Mouse (Mus musculus): Measurements from ENCODE around the gene Iqca.

Iqca gene

DNA sequence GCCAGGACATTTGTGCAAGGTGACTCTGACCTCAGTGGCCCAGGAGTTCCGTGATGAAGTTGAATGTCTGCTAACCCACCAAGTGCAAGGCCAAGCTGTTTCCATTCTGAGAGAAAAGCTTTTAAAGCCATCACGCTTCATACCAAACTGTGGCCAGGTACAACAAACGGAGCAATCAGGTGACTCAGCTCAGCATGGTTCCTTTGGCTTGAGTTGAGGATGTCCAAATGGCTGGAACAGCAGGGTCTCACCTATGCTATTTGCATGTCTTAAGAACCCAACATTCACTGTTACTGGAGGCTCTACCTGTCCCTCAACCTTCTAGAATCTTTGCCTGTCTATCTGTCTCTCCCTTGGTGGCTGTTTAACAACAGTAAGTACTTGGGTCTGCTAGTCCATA is 93.1 kb downstream of the Iqca start:
- no peak for DNase-seq (ENCODE audit: low spot score)

DNA sequence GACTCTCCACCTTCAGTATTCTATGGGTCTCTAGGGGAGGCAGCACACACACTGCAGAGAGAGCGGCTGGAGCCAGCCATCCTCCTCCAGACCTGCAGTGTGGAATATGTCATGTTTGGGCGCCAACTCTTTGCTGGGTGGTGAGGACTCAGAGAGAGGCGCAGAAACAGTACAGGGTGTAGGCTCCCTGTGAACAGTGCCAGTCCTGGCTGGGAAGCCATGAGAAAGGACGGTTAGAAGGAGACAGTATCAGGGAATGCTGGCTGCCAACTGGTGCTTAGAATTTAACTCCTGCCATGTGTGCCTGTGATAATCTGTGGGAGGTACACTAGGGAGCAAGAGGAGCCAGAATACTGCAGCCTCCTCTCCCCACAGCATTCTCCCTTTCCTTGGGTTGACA is 98.2 kb downstream of the Iqca start:
- no peak for DNase-seq (ENCODE audit: low spot score)

DNA sequence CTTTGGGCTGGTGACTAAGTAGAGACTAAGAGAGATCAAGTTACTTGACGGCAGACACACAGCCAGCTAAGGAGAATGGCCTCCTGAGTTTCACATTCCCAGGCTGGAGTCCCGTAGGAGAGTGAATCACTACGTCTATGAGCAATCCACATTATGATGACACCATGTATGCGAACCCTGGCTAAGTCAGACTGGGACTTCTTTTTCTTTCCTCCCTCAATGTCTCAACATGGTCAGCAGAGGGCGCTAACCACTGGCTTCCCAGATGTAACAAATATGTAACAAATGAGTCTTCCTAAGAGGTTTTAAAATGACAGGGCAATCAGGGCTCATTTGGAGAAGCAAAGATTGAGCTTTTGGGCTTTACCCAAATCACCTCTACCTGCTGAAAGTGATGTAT is 101.9 kb downstream of the Iqca start:
- peak; percentile 53 for DNase-seq (ENCODE audit: low spot score)

DNA sequence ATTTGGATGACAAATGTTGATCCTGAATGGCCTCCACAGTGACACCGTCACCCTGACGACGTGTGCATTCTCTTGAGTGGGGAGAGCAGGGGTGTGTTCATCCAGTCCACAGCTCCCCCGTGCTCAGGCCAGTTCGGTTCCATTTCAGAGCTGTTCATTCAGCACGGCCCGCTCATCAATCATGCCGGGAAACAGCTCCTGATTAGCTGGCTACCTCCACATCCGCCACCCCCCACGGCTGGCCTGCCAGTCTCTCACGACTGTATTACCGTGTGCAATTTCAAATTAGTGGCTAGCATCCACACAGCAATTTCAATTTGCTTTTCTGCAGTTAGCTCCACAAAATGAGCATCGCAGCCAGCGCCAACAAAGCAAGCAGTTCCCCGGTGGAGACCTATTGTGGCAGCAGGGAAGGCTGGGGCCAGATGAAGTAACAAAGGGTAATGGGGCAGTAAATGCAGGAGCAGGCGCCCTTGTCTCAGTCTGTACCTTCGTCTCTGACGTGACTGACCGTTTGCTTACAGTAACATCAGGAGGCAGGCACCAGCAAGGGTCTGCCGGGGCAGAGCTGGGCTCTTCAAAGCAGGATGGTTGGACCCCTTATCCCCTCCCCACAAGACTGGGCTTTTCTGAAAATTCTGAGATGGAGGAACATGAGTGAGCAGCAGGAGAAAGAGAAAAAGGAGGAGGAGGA is 103.0 kb downstream of the Iqca start:
- no peak for DNase-seq (ENCODE audit: low spot score)

DNA sequence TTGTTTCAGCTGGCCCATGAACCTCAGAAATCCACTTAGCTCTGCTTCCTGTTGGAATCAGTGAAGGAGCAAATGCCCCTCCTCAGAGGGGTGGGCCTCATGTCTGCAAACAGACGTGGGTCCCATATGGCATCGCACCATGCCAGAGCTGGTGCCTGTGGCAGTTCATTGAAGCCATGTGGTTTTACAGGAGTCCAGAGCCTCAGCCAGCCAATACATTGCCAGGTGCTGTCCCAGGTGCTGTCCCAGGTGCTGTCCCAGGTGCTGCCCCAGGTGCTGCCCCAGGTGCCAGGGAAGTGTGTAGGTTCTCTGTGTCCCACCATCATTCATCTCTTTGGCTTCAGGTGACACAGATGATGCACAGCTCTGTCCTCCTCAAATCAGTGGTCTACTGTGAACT is 124.9 kb downstream of the Iqca start:
- DNase-seq (ENCODE audit: low spot score), result peak; percentile 8

DNA sequence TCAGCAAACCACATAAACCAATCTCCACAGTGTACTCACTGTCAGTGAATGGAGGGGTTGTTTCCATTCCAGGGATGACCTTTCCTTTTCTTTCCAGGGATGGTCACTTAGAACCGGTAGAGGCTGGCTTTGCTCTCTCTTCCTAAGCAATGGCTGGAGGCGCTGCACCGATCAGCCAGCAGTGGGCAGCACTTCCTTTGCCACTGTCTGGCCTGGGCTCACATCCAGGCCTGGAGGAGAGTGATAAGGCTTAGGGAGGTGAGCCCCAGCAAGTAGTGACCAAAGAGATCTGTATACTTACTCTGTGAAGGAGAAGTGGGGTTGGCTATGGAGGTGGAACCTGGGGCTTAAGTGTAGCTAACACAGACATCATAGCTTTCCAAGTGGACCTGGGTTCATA is 126.3 kb downstream of the Iqca start:
- DNase-seq (ENCODE audit: low spot score), result peak; percentile 9

DNA sequence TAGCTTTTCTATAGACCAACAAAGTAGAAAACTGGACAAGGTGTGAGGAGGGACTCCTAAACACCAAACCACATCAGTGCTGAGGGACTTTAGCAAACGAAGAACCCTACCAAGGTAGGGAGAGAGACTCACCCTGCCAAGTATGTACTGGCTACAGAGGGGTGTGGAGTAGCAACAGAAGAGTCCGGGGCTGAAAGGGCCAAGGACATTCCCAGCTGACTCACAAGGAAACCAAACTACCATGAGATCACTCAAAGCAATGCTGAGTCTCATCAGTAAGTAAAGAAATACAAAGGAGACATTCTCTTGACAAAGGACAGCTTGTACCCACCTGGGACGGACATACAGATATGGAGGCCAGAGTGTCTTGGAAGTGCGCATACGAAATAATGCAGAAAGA is 132.9 kb downstream of the Iqca start:
- no peak for DNase-seq (ENCODE audit: low spot score)

DNA sequence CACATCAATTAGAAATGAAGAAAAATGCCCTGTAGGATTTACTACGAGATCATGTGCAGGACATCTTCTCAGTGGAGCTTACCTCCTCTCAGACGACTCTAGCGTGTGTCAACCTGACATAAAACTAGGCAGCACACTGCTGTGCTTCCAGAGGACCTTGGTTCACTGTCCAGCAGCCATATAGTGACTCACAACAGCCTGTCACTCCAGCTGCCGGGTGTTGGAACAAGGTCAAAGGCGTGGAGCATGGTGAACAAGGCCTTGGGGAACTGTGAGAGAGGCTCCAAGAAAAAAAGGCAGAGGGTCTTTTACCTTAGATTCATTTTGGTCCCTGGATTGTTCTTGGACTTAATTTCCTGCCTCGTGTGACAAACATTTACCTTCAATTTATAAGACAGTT is 135.1 kb downstream of the Iqca start:
- no peak for DNase-seq (ENCODE audit: low spot score)

DNA sequence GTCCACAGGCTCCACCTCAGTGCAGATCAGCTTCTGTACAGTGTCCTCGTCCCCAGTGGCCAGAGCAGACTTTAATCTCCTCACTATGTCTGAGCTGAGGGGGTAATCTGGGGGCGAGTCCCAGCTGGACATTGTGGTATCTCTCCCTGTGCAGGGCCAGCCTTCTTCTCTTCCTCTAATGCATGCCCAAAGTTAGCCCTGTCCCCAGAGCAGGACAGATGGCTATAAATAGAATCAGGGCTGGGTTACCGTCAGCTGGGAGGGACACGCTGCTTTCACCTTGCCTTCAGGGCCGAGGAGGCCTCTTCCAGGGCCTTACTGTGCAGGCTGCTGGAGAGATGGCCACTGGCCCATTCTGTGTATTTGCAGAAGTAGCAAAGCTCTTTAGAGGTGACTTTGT is 138.8 kb downstream of the Iqca start, which contains the start of gene Asb18:
Asb18 (minus strand) TSS at position 221 of the 400 bp plus-strand sequence.
- DNase-seq (ENCODE audit: low spot score), result no peak

DNA sequence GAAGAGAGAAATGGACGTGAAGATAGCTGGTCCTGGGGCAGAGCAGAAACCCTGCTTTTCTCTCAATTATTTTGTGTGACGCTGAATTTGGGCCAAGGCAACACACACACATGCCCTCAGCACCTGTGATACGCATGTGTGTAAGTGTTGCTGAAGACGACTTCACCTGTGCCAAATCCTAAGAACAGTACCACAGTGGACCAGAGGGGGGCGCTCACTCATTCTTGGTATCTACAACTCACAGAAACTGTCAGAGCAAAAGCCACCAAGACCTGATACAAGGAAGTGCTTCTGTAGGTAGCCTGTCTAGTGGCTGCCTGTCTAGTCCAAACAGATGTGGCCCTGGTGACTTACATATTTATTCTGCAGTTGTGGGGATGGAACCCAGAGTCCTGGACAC is 139.9 kb downstream of the Iqca start:
- DNase-seq (ENCODE audit: low spot score), result no peak

DNA sequence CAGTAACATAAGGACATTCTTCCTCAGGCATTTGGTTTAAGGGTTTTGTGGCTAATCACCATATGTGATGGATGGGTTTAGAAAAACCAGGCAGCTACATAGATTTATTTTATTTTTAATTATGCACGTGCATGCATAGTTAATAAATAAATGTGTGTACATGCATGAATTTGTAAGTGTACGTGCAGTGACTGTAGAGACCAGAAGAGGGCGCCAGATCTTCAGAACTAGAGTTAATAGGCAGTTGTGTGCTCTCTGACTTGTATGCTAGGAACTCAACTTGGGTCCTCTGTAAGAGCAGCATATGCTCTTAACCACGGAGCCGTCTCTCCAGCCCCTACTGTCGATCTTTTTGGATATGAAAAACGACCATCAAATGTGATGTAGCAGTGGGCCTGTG is 140.4 kb downstream of the Iqca start:
- no peak for DNase-seq (ENCODE audit: low spot score)

DNA sequence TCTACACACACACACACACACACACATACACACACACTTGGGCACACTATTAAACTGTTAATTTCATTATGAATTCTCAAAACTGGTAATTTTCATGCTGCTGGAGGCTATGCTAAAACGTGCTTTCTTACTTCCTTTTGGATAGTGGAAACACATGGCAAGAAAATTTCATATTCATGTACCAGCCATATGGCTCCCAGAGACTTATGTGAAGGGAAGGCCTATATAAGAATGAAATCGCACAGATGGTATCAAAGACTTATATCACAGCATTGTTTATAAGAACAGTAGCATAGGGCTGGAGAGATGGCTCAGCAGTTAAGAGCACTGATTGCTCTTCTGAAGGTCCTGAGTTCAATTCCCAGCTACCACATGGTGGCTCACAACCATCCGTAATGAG is 141.0 kb downstream of the Iqca start:
- no peak for DNase-seq (ENCODE audit: low spot score)

DNA sequence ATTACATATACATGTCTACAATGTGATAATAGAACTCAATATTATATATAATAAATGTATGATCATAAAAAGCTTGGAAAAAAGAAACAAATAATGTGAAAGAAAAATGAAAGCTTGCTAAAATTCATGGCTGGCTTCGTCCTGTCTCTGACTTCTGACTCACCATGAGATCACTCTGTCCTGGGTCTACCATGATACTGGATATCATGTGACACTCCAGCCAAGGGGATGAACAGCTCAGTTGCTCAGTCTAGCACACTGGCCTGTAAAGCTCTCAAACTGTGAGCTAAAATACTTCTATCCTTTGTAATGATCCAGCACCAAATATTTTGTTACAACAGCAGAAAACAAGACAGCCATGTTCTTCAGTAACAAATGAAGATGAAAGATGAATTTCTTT is 143.1 kb downstream of the Iqca start:
- DNase-seq (ENCODE audit: low spot score), result no peak

DNA sequence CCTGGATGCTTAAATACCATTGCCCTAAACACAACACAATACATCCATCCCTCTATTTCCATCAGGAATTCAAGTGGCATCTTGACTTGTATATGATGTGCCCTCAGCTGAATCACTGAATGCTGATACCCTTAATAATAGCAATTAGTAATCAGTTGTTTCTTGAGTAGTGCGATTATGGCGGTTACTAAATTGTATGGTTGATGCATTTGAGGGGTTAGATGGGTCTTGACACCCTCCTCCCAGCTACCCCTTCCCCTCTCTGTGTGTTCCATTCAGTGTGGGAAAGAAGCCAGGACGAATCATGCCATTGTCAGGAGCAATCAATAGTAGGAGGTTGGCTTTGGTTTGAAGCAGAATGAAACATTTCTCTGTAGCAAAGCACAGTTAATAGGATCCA is 144.0 kb downstream of the Iqca start:
- no peak for DNase-seq (ENCODE audit: low spot score)

DNA sequence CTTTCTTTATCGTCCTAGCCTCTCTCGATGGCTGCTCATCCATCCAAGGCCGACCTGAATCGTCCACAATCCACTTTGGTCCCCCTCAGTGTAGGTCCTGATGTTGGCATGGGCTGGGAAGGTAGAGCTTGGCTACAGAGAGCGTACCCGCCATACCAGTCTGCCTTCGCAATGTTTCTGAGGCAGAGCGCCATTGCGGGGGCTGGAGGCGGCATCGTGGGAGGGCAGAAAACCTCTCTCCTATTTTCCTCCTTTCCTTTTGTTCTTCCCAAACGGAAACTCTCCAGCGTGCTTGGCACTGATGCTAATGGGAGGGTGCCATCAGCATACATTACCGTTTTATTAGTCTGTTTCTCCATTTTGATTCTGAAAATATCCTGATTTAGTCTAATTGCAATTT is 146.5 kb downstream of the Iqca start:
- no peak for DNase-seq (ENCODE audit: low spot score)

DNA sequence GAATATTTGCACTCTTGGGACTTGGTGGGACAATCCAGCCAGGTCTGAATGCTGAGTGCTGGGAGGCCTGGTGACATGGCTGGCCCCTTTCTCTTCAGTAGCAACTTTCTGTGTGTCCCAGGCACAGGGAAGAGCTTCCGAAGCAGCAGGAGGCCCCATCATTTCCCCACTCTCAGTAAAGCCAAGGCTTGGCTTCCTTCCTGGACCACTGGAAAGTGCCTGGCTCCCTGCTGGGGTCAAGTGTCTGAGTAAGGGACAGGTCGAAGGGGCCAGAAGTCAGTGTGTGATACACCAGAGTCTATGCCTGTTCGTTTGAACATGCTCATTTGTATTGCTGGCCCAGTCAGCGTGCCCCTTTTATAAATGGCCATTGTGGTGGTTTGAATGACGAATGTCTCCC is 152.2 kb downstream of the Iqca start:
- no peak for DNase-seq (ENCODE audit: low spot score)

DNA sequence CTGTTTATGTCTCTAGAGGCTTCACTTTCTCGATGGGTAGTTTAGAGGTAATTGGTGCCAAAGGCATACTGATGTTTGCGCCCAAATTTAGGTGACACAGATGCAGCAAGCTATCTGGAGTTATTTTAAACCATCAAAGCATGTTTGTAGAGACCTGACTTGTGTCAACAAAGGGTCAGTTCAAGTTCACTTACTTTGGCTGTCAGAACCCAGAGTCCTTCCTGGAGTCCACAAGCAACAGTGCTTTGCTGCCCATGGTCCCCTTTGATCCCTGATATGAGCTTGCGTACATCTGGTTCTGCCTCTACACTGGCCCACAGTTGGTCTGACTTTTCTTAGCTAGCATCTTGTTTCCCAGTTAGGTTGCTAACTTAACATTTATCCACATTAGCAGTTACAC is 153.3 kb downstream of the Iqca start:
- DNase-seq (ENCODE audit: low spot score), result no peak

DNA sequence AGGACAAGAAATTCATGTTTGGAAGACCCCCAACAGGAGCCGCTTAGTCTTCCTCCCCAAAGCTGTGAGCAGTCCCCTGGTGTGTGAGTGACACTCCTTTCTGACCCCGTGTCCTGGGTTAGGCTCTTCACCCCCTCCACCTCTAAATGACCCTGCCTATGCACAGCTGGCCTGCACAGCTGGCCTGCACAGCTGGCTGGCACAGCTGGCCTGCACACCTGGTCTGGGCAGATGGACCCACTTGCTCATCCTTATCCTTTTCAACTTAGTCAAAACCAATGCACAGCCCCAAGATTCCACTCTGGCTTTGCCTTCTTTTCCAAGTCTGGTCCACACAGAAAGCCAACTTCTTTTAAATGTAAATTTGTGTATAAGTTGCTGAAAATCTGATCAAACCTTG is 154.5 kb downstream of the Iqca start:
- no peak for DNase-seq (ENCODE audit: low spot score)

DNA sequence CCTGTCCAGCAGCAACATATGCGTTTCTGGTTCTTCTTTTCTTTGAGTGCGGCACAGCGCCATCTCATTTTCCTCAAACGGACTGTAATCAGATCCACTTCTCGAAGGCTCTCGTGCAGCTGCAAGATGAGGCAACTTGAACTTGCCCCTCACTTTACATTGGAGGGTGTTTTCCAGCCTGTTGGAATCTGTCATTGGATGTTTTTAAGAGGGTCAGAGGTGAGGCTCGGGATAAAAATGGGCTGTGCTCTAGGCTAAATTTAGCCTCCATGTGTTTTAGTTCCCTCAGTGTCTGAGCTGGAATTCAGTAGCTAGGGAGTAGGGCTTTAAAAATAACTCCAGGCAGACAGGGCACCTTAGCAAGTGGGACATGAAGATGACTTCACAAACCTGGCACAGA is 155.1 kb downstream of the Iqca start:
- no peak for DNase-seq (ENCODE audit: low spot score)

DNA sequence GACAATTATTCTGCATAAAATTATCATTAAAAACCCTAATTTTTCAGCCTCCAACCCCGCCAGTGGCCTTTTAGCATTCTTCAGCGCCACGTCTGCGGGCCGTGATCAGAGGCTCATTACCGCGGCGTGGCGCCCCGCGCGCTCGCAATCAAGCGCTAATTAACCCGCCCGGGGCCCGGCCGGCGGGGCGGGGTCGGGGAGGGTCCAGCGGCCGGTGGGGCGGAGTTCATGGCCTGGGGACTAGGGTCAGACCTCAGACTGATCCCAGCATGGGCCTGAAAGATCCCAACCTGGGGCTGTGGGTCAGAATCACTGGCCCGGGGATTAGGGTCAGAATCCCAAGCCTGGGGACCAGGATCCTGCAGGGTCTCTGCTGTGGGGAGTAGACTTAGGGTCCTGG is 160.9 kb downstream of the Iqca start:
- no peak for DNase-seq (ENCODE audit: low spot score)
